Mouse (Mus musculus) heart, adult 2 months (tissue): Measurements from ENCODE around the gene Sart1.

Experiments used
- EP300 ChIP-seq: fragments of 200-500 bp; IDR thresholded peaks from 2 replicates; pipeline ENCODE4 v1.6.1; 2011; ENCODE audit warnings: low read depth, low read length, control low read depth; ENCODE audit not compliant: insufficient read depth
- POLR2A ChIP-seq: fragments of 200-500 bp; IDR thresholded peaks from 2 replicates; pipeline ENCODE4 v1.6.1; 2011; ENCODE audit warnings: mild to moderate bottlenecking, low read depth, low read length, control low read depth; ENCODE audit not compliant: insufficient read depth

DNA sequence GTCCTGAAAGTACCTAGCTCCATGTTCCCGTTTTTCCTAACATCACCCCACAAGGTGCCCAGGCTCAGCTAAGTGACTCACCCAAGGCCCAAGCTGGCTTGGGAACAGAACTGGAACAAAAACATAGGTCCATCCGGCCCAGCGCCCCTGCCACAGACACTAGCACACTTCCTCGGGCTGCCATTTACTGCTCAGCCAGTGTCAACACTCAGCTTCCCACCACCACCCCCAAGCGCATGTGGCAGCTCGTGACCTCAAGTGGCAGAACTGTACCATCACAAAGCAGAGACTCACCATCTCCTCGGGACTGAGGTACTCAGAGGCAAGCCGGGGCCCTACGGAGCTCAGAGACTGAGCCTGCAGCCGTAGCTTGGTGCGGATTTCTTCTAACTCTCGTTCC lies 5.2 kb downstream of the Sart1 start:
- TF ChIP-seq EP300 = no peak
- TF ChIP-seq POLR2A = no peak
